Mouse (Mus musculus) hindbrain, embryonic 13.5 days (tissue): ENCODE data around the gene Tpi1. TPM values are rescaled to one million over a fixed set of nuclear protein-coding genes. Genes with fewer than 3 reads are reported as not detected.

Experiments
- ATAC-seq: fragments of 200-750 bp; cut with Nextera tagmentation; 2 replicates; pipeline ENCODE4 v1.8.0; 2017; ENCODE audit warnings: moderate TSS enrichment; ENCODE audit not compliant: low FRiP score
- H3K27ac ChIP-seq: fragments of 300-500 bp; sonication (generic); 2 replicates; pipeline ENCODE4 v1.5.1; 2015; ENCODE audit warnings: inconsistent platforms, mild to moderate bottlenecking, moderate library complexity
- H3K27me3 ChIP-seq: fragments of 300-500 bp; sonication (generic); 2 replicates; pipeline ENCODE4 v1.6.1; 2015; ENCODE audit warnings: mild to moderate bottlenecking, inconsistent platforms
- H3K36me3 ChIP-seq: fragments of 300-500 bp; sonication (generic); 2 replicates; pipeline ENCODE4 v1.6.1; 2015; ENCODE audit warnings: mild to moderate bottlenecking, inconsistent platforms
- H3K4me1 ChIP-seq: fragments of 300-500 bp; sonication (generic); replicated peaks from 2 replicates; pipeline ENCODE4 v1.6.1; 2015; ENCODE audit warnings: inconsistent platforms
- H3K4me2 ChIP-seq: fragments of 300-500 bp; sonication (generic); 2 replicates; pipeline ENCODE4 v1.6.1; 2015; ENCODE audit warnings: inconsistent platforms, mild to moderate bottlenecking, moderate library complexity
- H3K4me3 ChIP-seq: fragments of 300-500 bp; sonication (generic); 2 replicates; pipeline ENCODE4 v1.5.1; 2015; ENCODE audit warnings: mild to moderate bottlenecking, inconsistent platforms
- H3K9ac ChIP-seq: fragments of 300-500 bp; sonication (generic); 2 replicates; pipeline ENCODE4 v1.6.1; 2015; ENCODE audit warnings: mild to moderate bottlenecking, inconsistent platforms
- H3K9me3 ChIP-seq: fragments of 300-500 bp; sonication (generic); 2 replicates; pipeline ENCODE4 v1.6.1; 2016; ENCODE audit warnings: inconsistent platforms
- WGBS: fragments of 180-500 bp; shearing (Covaris S2); methylation state at CpG from one replicate; pipeline ENCODE4 v1.1.7; 2015; 5-methylcytosine and 5-hydroxymethylcytosine counted together
- polyA plus RNA-seq: library from polyadenylated mRNA; unstranded; fragments of >200 nt; fragmentation: Nextera tagmentation; extraction: Ambion mirVana; gene quantifications from 2 replicates; pipeline ENCODE4 v1.2.1, GENCODE M21; 2015

Tpi1 gene
- polyA plus RNA-seq, 1 experiment from 2014 or later, result 374 TPM

- 3% methylated on average over 10 of the region's 10 CpGs for WGBS
- Histone ChIP-seq H3K27ac (no peak overlapping the region), H3K9ac (peak overlapping the region; percentile 61), H3K4me2 (peak overlapping the region; percentile 62), H3K27me3 (peaks cover 22% of the 10 kb centered on the region), H3K36me3 (no peaks in the 10 kb centered on the region), H3K9me3 (no peaks in the 10 kb centered on the region), H3K4me3 (peak overlapping the region; percentile 38), H3K4me1 (peaks cover 19% of the 10 kb centered on the region)
- no peak; the same call in 1 of the 2 replicates for ATAC-seq
Observed at GRCm38 (mm10) chr6:124779984-124780416, 34.1 kb downstream of the Tpi1 start.

GRCm38 (mm10) chr6:124779222-124779983 is 34.7 kb downstream of the Tpi1 start, which contains the start of gene Lrrc23:
Gene Lrrc23 (minus strand): TSS chr6:124779727.
- H3K36me3 ChIP-seq, result no peaks in the 10 kb centered on the region
- WGBS, result 2% methylated on average over 23 of the region's 23 CpGs
- H3K27ac ChIP-seq, result 0 out of 2 replicates have a peak within 1 kb of the TSS, but pooled peaks have one; percentile 12
- H3K9ac ChIP-seq, result peak within 1 kb of the TSS; percentile 61
- H3K4me3 ChIP-seq, result peak within 1 kb of the TSS; percentile 38
- peaks cover 19% of the 10 kb centered on the region for H3K4me1 ChIP-seq
- peaks cover 22% of the 10 kb centered on the region for H3K27me3 ChIP-seq
- peak within 1 kb of the TSS; percentile 62 for H3K4me2 ChIP-seq
- ATAC-seq, result peak; percentile 73
- H3K9me3 ChIP-seq, result no peaks in the 10 kb centered on the region

GRCm38 (mm10) chr6:124770511-124770910 is 43.6 kb downstream of the Tpi1 start:
- no peak for ATAC-seq
- Histone ChIP-seq H3K9ac (no peak overlapping the region), H3K4me1 (peaks cover 32% of the 10 kb centered on the region), H3K4me3 (no peak overlapping the region), H3K36me3 (no peaks in the 10 kb centered on the region), H3K27ac (no peak overlapping the region), H3K9me3 (no peaks in the 10 kb centered on the region), H3K27me3 (peaks cover 15% of the 10 kb centered on the region), H3K4me2 (no peak overlapping the region)
- 91% methylated on average over 15 of the region's 15 CpGs for WGBS

- Histone ChIP-seq H3K27ac (peak overlapping the region; percentile 77; the same call in 1 of the 2 replicates), H3K4me2 (peak overlapping the region; percentile 72), H3K27me3 (peaks cover 15% of the 10 kb centered on the region), H3K9ac (peak overlapping the region; percentile 81), H3K4me3 (peak overlapping the region; percentile 55), H3K9me3 (no peaks in the 10 kb centered on the region), H3K36me3 (no peaks in the 10 kb centered on the region), H3K4me1 (peaks cover 32% of the 10 kb centered on the region)
- ATAC-seq, result no peak
- 65% methylated on average over 7 of the region's 7 CpGs for WGBS
Observed at GRCm38 (mm10) chr6:124770013-124770412, 44.1 kb downstream of the Tpi1 start.

- Histone ChIP-seq H3K27me3 (peaks cover 15% of the 10 kb centered on the region), H3K4me3 (peak within 1 kb of the TSS; percentile 55), H3K36me3 (no peaks in the 10 kb centered on the region), H3K27ac (peak within 1 kb of the TSS; percentile 77), H3K4me2 (peak within 1 kb of the TSS; percentile 72), H3K9me3 (no peaks in the 10 kb centered on the region), H3K9ac (peak within 1 kb of the TSS; percentile 81), H3K4me1 (peaks cover 32% of the 10 kb centered on the region)
- WGBS, result under 1% methylated on average over 51 of the region's 54 CpGs
- peak; percentile 82 for ATAC-seq
Observed at GRCm38 (mm10) chr6:124769101-124769765, 44.9 kb downstream of the Tpi1 start, which contains the start of gene Eno2. Gene Eno2 (minus strand): TSS chr6:124769673.

- Histone ChIP-seq H3K27ac (0 out of 2 replicates have a peak overlapping the region, but pooled peaks have one; percentile 40), H3K4me1 (peaks cover 32% of the 10 kb centered on the region), H3K27me3 (peaks cover 15% of the 10 kb centered on the region), H3K36me3 (no peaks in the 10 kb centered on the region), H3K4me2 (peak overlapping the region; percentile 72), H3K9ac (peak overlapping the region; percentile 81), H3K9me3 (no peaks in the 10 kb centered on the region), H3K4me3 (peak overlapping the region; percentile 55)
- peak; percentile 10 for ATAC-seq
- WGBS, result 4% methylated on average over 9 of the region's 9 CpGs
Observed at GRCm38 (mm10) chr6:124768704-124769044, 45.4 kb downstream of the Tpi1 start.

GRCm38 (mm10) chr6:124767920-124768703 is 46.0 kb downstream of the Tpi1 start:
- peak; percentile 21 for ATAC-seq
- 27% methylated on average over 19 of the region's 19 CpGs for WGBS

GRCm38 (mm10) chr6:124767536-124767919 is 46.6 kb downstream of the Tpi1 start:
- no peak overlapping the region; the same call in 1 of the 2 replicates for H3K4me3 ChIP-seq
- no peak for ATAC-seq
- no peak overlapping the region for H3K27ac ChIP-seq
- H3K27me3 ChIP-seq, result peaks cover 18% of the 10 kb centered on the region
- peak overlapping the region; percentile 72 for H3K4me2 ChIP-seq
- peak overlapping the region; percentile 81 for H3K9ac ChIP-seq
- peaks cover 32% of the 10 kb centered on the region for H3K4me1 ChIP-seq
- 43% methylated on average over 4 of the region's 4 CpGs for WGBS
- H3K36me3 ChIP-seq, result no peaks in the 10 kb centered on the region
- no peaks in the 10 kb centered on the region for H3K9me3 ChIP-seq

More at GRCm38 (mm10) chr6:124767920-124768703, 46.0 kb downstream of the Tpi1 start:
- peak overlapping the region; percentile 40; the same call in 1 of the 2 replicates for H3K27ac ChIP-seq
- no peaks in the 10 kb centered on the region for H3K9me3 ChIP-seq
- H3K4me3 ChIP-seq, result peak overlapping the region; percentile 55
- peaks cover 32% of the 10 kb centered on the region for H3K4me1 ChIP-seq
- H3K4me2 ChIP-seq, result peak overlapping the region; percentile 72
- H3K36me3 ChIP-seq, result no peaks in the 10 kb centered on the region
- H3K9ac ChIP-seq, result peak overlapping the region; percentile 81
- H3K27me3 ChIP-seq, result peaks cover 15% of the 10 kb centered on the region

GRCm38 (mm10) chr6:124765951-124766350 is 48.1 kb downstream of the Tpi1 start:
- 84% methylated on average over 7 of the region's 7 CpGs for WGBS
- Histone ChIP-seq H3K9ac (no peak overlapping the region), H3K27me3 (peaks cover 28% of the 10 kb centered on the region), H3K9me3 (no peaks in the 10 kb centered on the region), H3K27ac (no peak overlapping the region), H3K4me2 (no peak overlapping the region), H3K4me1 (peaks cover 32% of the 10 kb centered on the region), H3K4me3 (no peak overlapping the region), H3K36me3 (no peaks in the 10 kb centered on the region)
- ATAC-seq, result no peak
